Mouse (Mus musculus): Measurements from ENCODE around the gene Wwox. TPM values are rescaled to one million over a fixed set of nuclear protein-coding genes. Genes with fewer than 3 reads are reported as not detected.

The Wwox gene
- total and polyA plus RNA-seq, 3 experiments = 7.8 to 11.5 (median 9.1) TPM

DNA sequence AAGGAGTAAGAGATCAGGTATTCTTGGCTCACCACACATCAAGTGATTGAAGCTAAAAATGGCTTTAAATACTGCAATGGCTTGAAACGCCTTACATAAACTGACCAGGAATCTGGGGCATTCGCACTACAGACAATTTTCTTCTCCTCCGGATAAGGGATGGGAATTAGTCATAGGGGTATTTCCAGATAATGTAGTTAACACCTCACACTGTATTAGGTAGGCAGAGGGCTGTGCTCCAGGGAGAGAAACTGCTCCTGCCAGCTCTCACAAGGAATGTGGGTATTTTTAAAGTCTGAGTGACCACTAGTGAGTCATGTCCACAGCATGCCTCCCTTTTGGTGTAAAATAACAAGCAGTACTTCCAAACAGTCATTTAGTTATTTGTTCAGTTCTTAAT, 894.5 kb downstream of the Wwox start:
- Histone ChIP-seq H3K27ac (ENCODE audit: insufficient read depth, low read depth) (no peak overlapping the region), H3K4me2 (ENCODE audit: insufficient read depth, low read depth, poor library complexity, severe bottlenecking) (no peak overlapping the region), H3K9ac (ENCODE audit: insufficient read depth, low read depth) (no peak overlapping the region), H3K9me3 (replicated peaks; ENCODE audit: low read length) (peaks cover 9% of the 10 kb centered on the region), H3K27me3 (replicated peaks) (peaks cover 60% of the 10 kb centered on the region), H3K4me1 (ENCODE audit: control insufficient read depth in 1 of 2, insufficient read depth in 2 of 2) (no peaks in the 10 kb centered on the region), H3K79me2 (replicated peaks; ENCODE audit: control insufficient read depth, extremely low read depth, insufficient read depth, poor library complexity, severe bottlenecking) (no peaks in the 10 kb centered on the region), H3K4me3 (replicated peaks in 1 of 3; ENCODE audit: low read depth in 2 of 3, low read length in 2 of 3, poor library complexity in 1 of 3) (no peak overlapping the region), H3K36me3 (replicated peaks in 1 of 2; ENCODE audit: control insufficient read depth in 1 of 2, insufficient read depth in 1 of 2, low read length in 1 of 2) (no peaks in the 10 kb centered on the region)
- dilution Hi-C loops (cut with MboI; ENCODE audit: extremely low pct_ligation_motif_present, extremely low pct_unique_long_range_greater_than_20kb, low sequenced_read_pairs) = no loop called here
- DNase-seq (ENCODE audit: extremely low read depth) = no peak
- in situ Hi-C loops (cut with MboI; ENCODE audit: low pct_ligation_motif_present, low pct_unique_long_range_greater_than_20kb, low sequenced_read_pairs) = no loop called here
- TF ChIP-seq ZMIZ1 (IDR thresholded peaks at IDR 0.05; ENCODE audit: low read depth, low read length) (no peak), JUND (conservative IDR thresholded peaks at IDR 0.05; ENCODE audit: low read depth, low read length) (no peak), ELF1 (IDR thresholded peaks at IDR 0.05; ENCODE audit: low read depth, low read length) (no peak), CHD2 (IDR thresholded peaks at IDR 0.05; ENCODE audit: low read length) (no peak), MAZ (IDR thresholded peaks at IDR 0.05; ENCODE audit: low read depth, low read length) (no peak), TBP (conservative IDR thresholded peaks at IDR 0.05; ENCODE audit: low read depth, low read length) (no peak), NRF1 (IDR thresholded peaks at IDR 0.05; ENCODE audit: low read depth, low read length) (no peak), ZC3H11A (IDR thresholded peaks at IDR 0.05; ENCODE audit: low read depth, low read length) (no peak), NELFE (IDR thresholded peaks at IDR 0.05; ENCODE audit: low read depth, low read length) (no peak), MEF2A (IDR thresholded peaks at IDR 0.05; ENCODE audit: borderline replicate concordance, low read depth, low read length) (no peak), KAT2A (IDR thresholded peaks at IDR 0.05; ENCODE audit: insufficient replicate concordance, low read length) (no peak), CHD1 (IDR thresholded peaks at IDR 0.05; ENCODE audit: low read depth, low read length) (no peak), IRF4 (IDR thresholded peaks at IDR 0.05; ENCODE audit: low read depth, low read length) (no peak), USF1 (IDR thresholded peaks at IDR 0.05; ENCODE audit: low read depth, low read length) (no peak), JUN (IDR thresholded peaks at IDR 0.05; ENCODE audit: insufficient read depth, low read depth, low read length) (no peak), ZNF384 (IDR thresholded peaks at IDR 0.05; ENCODE audit: low read depth, low read length) (no peak)

DNA sequence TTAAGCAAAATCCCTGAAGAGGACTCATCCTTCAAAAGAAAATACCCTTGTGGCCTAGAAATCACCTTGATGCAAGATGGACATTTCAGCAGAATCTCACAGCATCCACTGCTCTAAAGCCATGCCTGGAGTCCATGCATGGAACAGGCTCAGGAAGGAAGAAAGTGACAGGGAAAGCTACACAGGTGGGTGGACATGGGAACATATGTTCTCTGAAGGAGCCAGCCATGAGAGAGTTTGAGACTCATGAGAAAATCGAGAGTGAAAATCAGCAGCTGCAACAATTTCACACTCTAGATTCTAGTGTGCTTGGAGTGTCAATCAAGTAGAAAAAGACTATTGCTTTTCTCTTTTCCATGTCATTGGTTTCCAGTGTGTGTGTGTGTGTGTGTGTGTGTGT, 896.9 kb downstream of the Wwox start:
- H3K27me3 ChIP-seq (replicated peaks) = peaks cover 65% of the 10 kb centered on the region
- no peak overlapping the region for H3K4me3 ChIP-seq (replicated peaks in 1 of 3; ENCODE audit: low read depth in 2 of 3, low read length in 2 of 3, poor library complexity in 1 of 3)
- no peak for DNase-seq (ENCODE audit: extremely low read depth)
- H3K9me3 ChIP-seq (replicated peaks; ENCODE audit: low read length) = peaks cover 2% of the 10 kb centered on the region
- H3K79me2 ChIP-seq (replicated peaks; ENCODE audit: control insufficient read depth, extremely low read depth, insufficient read depth, poor library complexity, severe bottlenecking) = no peaks in the 10 kb centered on the region
- H3K27ac ChIP-seq (ENCODE audit: insufficient read depth, low read depth) = no peak overlapping the region
- in situ Hi-C loops (cut with MboI; ENCODE audit: low pct_ligation_motif_present, low pct_unique_long_range_greater_than_20kb, low sequenced_read_pairs) = no loop called here
- no peaks in the 10 kb centered on the region for H3K4me1 ChIP-seq (ENCODE audit: control insufficient read depth in 1 of 2, insufficient read depth in 2 of 2)
- no peak overlapping the region for H3K9ac ChIP-seq (ENCODE audit: insufficient read depth, low read depth)
- dilution Hi-C loops (cut with MboI; ENCODE audit: extremely low pct_ligation_motif_present, extremely low pct_unique_long_range_greater_than_20kb, low sequenced_read_pairs) = no loop called here
- no peak overlapping the region for H3K4me2 ChIP-seq (ENCODE audit: insufficient read depth, low read depth, poor library complexity, severe bottlenecking)
- H3K36me3 ChIP-seq (replicated peaks in 1 of 2; ENCODE audit: control insufficient read depth in 1 of 2, insufficient read depth in 1 of 2, low read length in 1 of 2) = no peaks in the 10 kb centered on the region
- TF ChIP-seq ZC3H11A (IDR thresholded peaks at IDR 0.05; ENCODE audit: low read depth, low read length) = no peak
- TF ChIP-seq SIN3A (IDR thresholded peaks at IDR 0.05; ENCODE audit: low read length) = no peak
- TF ChIP-seq MYC (IDR thresholded peaks at IDR 0.05; ENCODE audit: low read depth, low read length) = no peak
- no peak for TF ChIP-seq NRF1 (IDR thresholded peaks at IDR 0.05; ENCODE audit: low read depth, low read length)
- TF ChIP-seq MXI1 (IDR thresholded peaks at IDR 0.05; ENCODE audit: low read depth, low read length) = no peak
- no peak for TF ChIP-seq SMC3 (IDR thresholded peaks at IDR 0.05; ENCODE audit: low read depth, low read length)
- TF ChIP-seq EP300 (IDR thresholded peaks at IDR 0.05; ENCODE audit: low read length) = no peak
- no peak for TF ChIP-seq CTCF (conservative IDR thresholded peaks at IDR 0.05 in 1 of 2, IDR thresholded peaks at IDR 0.05 in 1 of 2; ENCODE audit: low read depth in 2 of 2, low read length in 2 of 2)
- no peak for TF ChIP-seq TCF12 (IDR thresholded peaks at IDR 0.05; ENCODE audit: low read depth, low read length)
- no peak for TF ChIP-seq MAZ (IDR thresholded peaks at IDR 0.05; ENCODE audit: low read depth, low read length)
- no peak for TF ChIP-seq JUND (conservative IDR thresholded peaks at IDR 0.05; ENCODE audit: low read depth, low read length)
- no peak for TF ChIP-seq E2F4 (IDR thresholded peaks at IDR 0.05; ENCODE audit: insufficient replicate concordance, low read depth, low read length)
- no peak for TF ChIP-seq UBTF (IDR thresholded peaks at IDR 0.05; ENCODE audit: low read depth, low read length)
- TF ChIP-seq KAT2A (IDR thresholded peaks at IDR 0.05; ENCODE audit: insufficient replicate concordance, low read length) = no peak
- no peak for TF ChIP-seq POLR2AphosphoS2 (IDR thresholded peaks at IDR 0.05; ENCODE audit: low read depth, low read length)
- TF ChIP-seq JUN (IDR thresholded peaks at IDR 0.05; ENCODE audit: insufficient read depth, low read depth, low read length) = no peak
- TF ChIP-seq MAFK (IDR thresholded peaks at IDR 0.05; ENCODE audit: insufficient replicate concordance, low read length) = no peak
- no peak for TF ChIP-seq ELF1 (IDR thresholded peaks at IDR 0.05; ENCODE audit: low read depth, low read length)
- TF ChIP-seq USF2 (conservative IDR thresholded peaks at IDR 0.05; ENCODE audit: low read depth, low read length) = no peak
